In genomic region chr5:117365904-117366561, GRCm38 (mm10) we compare ENCODE assay signal across 21 mouse cellular contexts. TPM values are rescaled to one million over a fixed set of nuclear protein-coding genes. Genes with fewer than 3 reads are reported as not detected.
DNase-seq lines count a peak whose midpoint lies in the region; ATAC-seq and TF ChIP-seq lines count a peak whose summit lies in the region.
"Had no signal": no experiment of that assay in that cellular context is flagged by ENCODE, and none has a peak within 500 bp of the region (broad histone marks: within the 10 kb centered on the region; RNA-seq: fewer than 3 reads in every experiment).

No protein-coding gene starts in this region.

- H3K4me1 ChIP-seq in intestine, embryonic 15.5 days (replicated peaks): peaks cover 20% of the 10 kb centered on the region
- peaks cover 6% of the 10 kb centered on the region for H3K4me1 ChIP-seq in intestine, postnatal 0 days (replicated peaks; ENCODE audit: control insufficient read depth, insufficient read depth, low read length)
- H3K4me1 ChIP-seq in liver, adult 2 months (ENCODE audit: control insufficient read depth, insufficient read depth, low read length): peaks cover 40% of the 10 kb centered on the region
- H3K4me1 ChIP-seq in small intestine, adult 2 months (ENCODE audit: control insufficient read depth, insufficient read depth, insufficient read length, low read length): peaks cover 28% of the 10 kb centered on the region

- peaks cover 22% of the 10 kb centered on the region for H3K36me3 ChIP-seq in intestine, embryonic 15.5 days
- peaks cover 53% of the 10 kb centered on the region for H3K36me3 ChIP-seq in intestine, postnatal 0 days (ENCODE audit: control insufficient read depth, insufficient read depth)
- H3K36me3 ChIP-seq in liver, adult 2 months (ENCODE audit: control insufficient read depth, insufficient read depth, low read length): peaks cover 6% of the 10 kb centered on the region; the same call in 1 of the 2 replicates
- H3K36me3 ChIP-seq in small intestine, adult 2 months (ENCODE audit: control insufficient read depth, insufficient read depth, low read length): peaks cover 58% of the 10 kb centered on the region

- H3K4me3 ChIP-seq in intestine, embryonic 15.5 days (replicated peaks): no peak overlapping the region
- H3K4me3 ChIP-seq in intestine, postnatal 0 days (ENCODE audit: low read depth, low read length): no peak overlapping the region
- H3K4me3 ChIP-seq in liver, adult 2 months (ENCODE audit: insufficient read depth, low read depth, low read length): peak overlapping the region; percentile 42
- H3K4me3 ChIP-seq in small intestine, adult 2 months (ENCODE audit: low read depth, low read length): peak overlapping the region; percentile 43
- H3K4me3 ChIP-seq: forebrain, embryonic 12.5 days; hindbrain, embryonic 12.5 days; midbrain, embryonic 10.5 days; neural tube, embryonic 12.5 days had no signal

- ATAC-seq in intestine, embryonic 15.5 days: peak; percentile 66
- peak; percentile 82 for ATAC-seq in intestine, postnatal 0 days
- ATAC-seq: inflammation-experienced regulatory T-cells, adult 6 months; Patski had no signal

- DNase-seq in liver, adult 2 months (ENCODE audit: extremely low read depth, low read depth, low spot score): peak; percentile 99
- DNase-seq in right cerebral cortex, postnatal 10 days (ENCODE audit: low spot score in 2 of 2): no peak
- DNase-seq in gastrocnemius, postnatal 4 days (ENCODE audit: low spot score in 2 of 2): no peak
- no peak for DNase-seq in spleen, postnatal 36 days (ENCODE audit: low spot score in 2 of 2)
- DNase-seq: cerebellum, postnatal 10 days; gastrocnemius, postnatal 25 days; heart, postnatal 10 days; lung, adult 2 months; lung, postnatal 36 days; right cerebral cortex, postnatal 25 days; thymus, adult 18-20 months had no signal

- no peak overlapping the region for H3K4me2 ChIP-seq in intestine, embryonic 15.5 days (replicated peaks)
- peak overlapping the region; percentile 57; the same call in 1 of the 2 replicates for H3K4me2 ChIP-seq in intestine, postnatal 0 days (replicated peaks; ENCODE audit: low read depth)
- H3K4me2 ChIP-seq: forebrain, embryonic 12.5 days; hindbrain, embryonic 12.5 days; neural tube, embryonic 12.5 days had no signal

- no peak for TF ChIP-seq CTCF in intestine, postnatal 0 days (IDR thresholded peaks at IDR 0.05; ENCODE audit: low read depth)
- TF ChIP-seq CTCF in liver, adult 2 months (IDR thresholded peaks at IDR 0.05; ENCODE audit: low read depth, low read length): no peak
- no peak for TF ChIP-seq CTCF in small intestine, adult 2 months (IDR thresholded peaks at IDR 0.05; ENCODE audit: extremely low read depth, insufficient read length, insufficient replicate concordance, low read depth, low read length)

- no peaks in the 10 kb centered on the region for H3K9me3 ChIP-seq in intestine, embryonic 15.5 days
- H3K9me3 ChIP-seq in intestine, postnatal 0 days (ENCODE audit: control insufficient read depth): no peaks in the 10 kb centered on the region
- H3K9me3 ChIP-seq: forebrain, embryonic 12.5 days; hindbrain, embryonic 12.5 days; midbrain, embryonic 10.5 days; neural tube, embryonic 12.5 days had no signal

- H3K27ac ChIP-seq in intestine, embryonic 15.5 days: peak overlapping the region; percentile 27
- H3K27ac ChIP-seq in intestine, postnatal 0 days (ENCODE audit: low read depth, low read length): peak overlapping the region; percentile 99
- H3K27ac ChIP-seq in liver, adult 2 months (replicated peaks; ENCODE audit: insufficient read depth, low read depth, low read length): peak overlapping the region; percentile 85
- peak overlapping the region; percentile 92 for H3K27ac ChIP-seq in small intestine, adult 2 months (ENCODE audit: insufficient read depth, low read depth, low read length)
- H3K27ac ChIP-seq: forebrain, embryonic 12.5 days; hindbrain, embryonic 12.5 days; midbrain, embryonic 10.5 days; neural tube, embryonic 12.5 days had no signal

- whole genome bisulfite sequencing in intestine, embryonic 15.5 days: 78% methylated on average over 13 of the region's 13 CpGs
- WGBS in intestine, postnatal 0 days: 53% methylated on average over 13 of the region's 13 CpGs
- 17% methylated on average over 13 of the region's 13 CpGs for WGBS in liver, adult 2 months
- 67% methylated on average over 13 of the region's 13 CpGs for WGBS in small intestine, adult 2 months

- peaks cover 36% of the 10 kb centered on the region for H3K79me2 ChIP-seq in liver, adult 2 months (ENCODE audit: control insufficient read depth, insufficient read depth, low read length)

- H3K27me3 ChIP-seq in intestine, embryonic 15.5 days (replicated peaks): no peaks in the 10 kb centered on the region
- no peaks in the 10 kb centered on the region for H3K27me3 ChIP-seq in intestine, postnatal 0 days (replicated peaks; ENCODE audit: control insufficient read depth, insufficient read depth, low read length)
- no peaks in the 10 kb centered on the region for H3K27me3 ChIP-seq in liver, adult 2 months (ENCODE audit: control insufficient read depth, insufficient read depth, low read length)
- no peaks in the 10 kb centered on the region for H3K27me3 ChIP-seq in small intestine, adult 2 months (ENCODE audit: control insufficient read depth, insufficient read depth, low read length)
- H3K27me3 ChIP-seq: forebrain, embryonic 12.5 days; hindbrain, embryonic 12.5 days; neural tube, embryonic 12.5 days; Patski had no signal

- no peak for TF ChIP-seq POLR2A in liver, adult 2 months (IDR thresholded peaks at IDR 0.05; ENCODE audit: extremely low read depth, insufficient read depth, low read length)
- TF ChIP-seq POLR2A in small intestine, adult 2 months (IDR thresholded peaks at IDR 0.05; ENCODE audit: low read depth, low read length): 0 out of 2 replicates have a peak, but pooled peaks have one; percentile 25

- no peak overlapping the region for H3K9ac ChIP-seq in intestine, embryonic 15.5 days
- H3K9ac ChIP-seq in intestine, postnatal 0 days (ENCODE audit: low read depth, low read length): no peak overlapping the region
- peak overlapping the region; percentile 37 for H3K9ac ChIP-seq in liver, adult 2 months (ENCODE audit: low read depth, low read length)
- H3K9ac ChIP-seq: forebrain, embryonic 12.5 days; hindbrain, embryonic 12.5 days; neural tube, embryonic 12.5 days had no signal

RNA-seq across cellular contexts. Expression of gene Wsb2, which starts 8.9 kb away (rescaled TPM):
- polyA plus RNA-seq in intestine, embryonic 15.5 days (2015; fragmentation: Nextera tagmentation; extraction: Ambion mirVana): 82.6 and 94.5 TPM in 2 replicates
- polyA plus RNA-seq in intestine, postnatal 0 days (2015; fragmentation: Nextera tagmentation; extraction: Ambion mirVana): 125 and 130 TPM in 2 replicates
- 27.9 and 41.8 TPM in 2 replicates for total RNA-seq in liver, adult 2 months (2014; rRNA removed)
- polyA plus RNA-seq in liver, adult 2 months (2012; rRNA removed): 70.9 and 87.9 TPM in 2 replicates
- 84.3 and 194 TPM in 2 replicates for polyA plus RNA-seq in small intestine, adult 2 months (2012; rRNA removed)
- total RNA-seq in gastrocnemius, postnatal 4 days (2021): 100 to 1,000 TPM in 1 of 2 experiments, 10 to 100 TPM in 1; 95.9 to 107 TPM

RNA-seq across cellular contexts. Expression of gene Rfc5, which starts 22.8 kb away (rescaled TPM):
- 95.5 and 104 TPM in 2 replicates for polyA plus RNA-seq in intestine, embryonic 15.5 days (2015; fragmentation: Nextera tagmentation; extraction: Ambion mirVana)
- 29.1 and 29.9 TPM in 2 replicates for polyA plus RNA-seq in intestine, postnatal 0 days (2015; fragmentation: Nextera tagmentation; extraction: Ambion mirVana)
- 6.1 and 10.7 TPM in 2 replicates for total RNA-seq in liver, adult 2 months (2014; rRNA removed)
- 11.1 and 12.3 TPM in 2 replicates for polyA plus RNA-seq in liver, adult 2 months (2012; rRNA removed)
- polyA plus RNA-seq in small intestine, adult 2 months (2012; rRNA removed): 8.5 and 20.8 TPM in 2 replicates
- 10 to 100 TPM; 16.7 to 19.9 TPM for total RNA-seq in gastrocnemius, postnatal 4 days (2021)

RNA-seq across cellular contexts. Expression of gene Vsig10, which starts 47.1 kb away (rescaled TPM):
- 14.1 and 16.8 TPM in 2 replicates for polyA plus RNA-seq in intestine, embryonic 15.5 days (2015; fragmentation: Nextera tagmentation; extraction: Ambion mirVana)
- 13.9 and 14.9 TPM in 2 replicates for polyA plus RNA-seq in intestine, postnatal 0 days (2015; fragmentation: Nextera tagmentation; extraction: Ambion mirVana)
- total RNA-seq in liver, adult 2 months (2014; rRNA removed): 1.5 and 1.8 TPM in 2 replicates
- 2.5 and 4.5 TPM in 2 replicates for polyA plus RNA-seq in liver, adult 2 months (2012; rRNA removed)
- 22.9 and 67.6 TPM in 2 replicates for polyA plus RNA-seq in small intestine, adult 2 months (2012; rRNA removed)
- 10 to 100 TPM in 1 of 2 experiments, 1 to 10 TPM in 1; 9.7 to 11.7 TPM for total RNA-seq in gastrocnemius, postnatal 4 days (2021)

RNA-seq across cellular contexts. Expression of gene Ksr2, which starts 47.8 kb away (rescaled TPM):
- 0.44 and 0.46 TPM in 2 replicates for polyA plus RNA-seq in intestine, embryonic 15.5 days (2015; fragmentation: Nextera tagmentation; extraction: Ambion mirVana)
- polyA plus RNA-seq in intestine, postnatal 0 days (2015; fragmentation: Nextera tagmentation; extraction: Ambion mirVana): 0.12 and 0.24 TPM in 2 replicates
- total RNA-seq in liver, adult 2 months (2014; rRNA removed): 0.09 and 0.13 TPM in 2 replicates
- 0.05 and 0.06 TPM in 2 replicates for polyA plus RNA-seq in liver, adult 2 months (2012; rRNA removed)
- polyA plus RNA-seq in small intestine, adult 2 months (2012; rRNA removed): 0.05 and 0.14 TPM in 2 replicates
- under 1 TPM; 0.22 to 0.23 TPM for total RNA-seq in gastrocnemius, postnatal 4 days (2021)
- total RNA-seq: monocyte, adult 5-6 weeks had no signal
- polyA plus RNA-seq: Patski had no signal

Comparison
In these comparisons a context has a peak if more than half of its experiments do, and no peak if none do; other contexts are left out.
1. H3K27ac ChIP-seq: peak in every context shown above with its lines; median percentile 99 in intestine, postnatal 0 days; 92 in small intestine, adult 2 months; 85 in liver, adult 2 months; 27 in intestine, embryonic 15.5 days.
2. H3K4me3 ChIP-seq: peak in liver, adult 2 months (single experiment) and small intestine, adult 2 months (single experiment); none in intestine, embryonic 15.5 days (single experiment) and intestine, postnatal 0 days (single experiment).